Mouse (Mus musculus) stomach, postnatal 0 days (tissue): ENCODE measurements around the gene Vmn1r42. TPM values are rescaled to one million over a fixed set of nuclear protein-coding genes. Genes with fewer than 3 reads are reported as not detected.

Experiments
- ATAC-seq: fragments of 200-750 bp; cut with Nextera tagmentation; 2 replicates; pipeline ENCODE4 v1.8.0; 2017; ENCODE audit not compliant: low FRiP score, low TSS enrichment
- DNase-seq: peaks from one replicate; pipeline ENCODE4 v3.0.0-alpha.2; 2016; ENCODE audit warnings: low spot score
- H3K27ac ChIP-seq: fragments of 300-500 bp; sonication (generic); replicated peaks from 2 replicates; pipeline ENCODE4 v1.5.1; 2014; ENCODE audit warnings: mild to moderate bottlenecking, control low read depth
- H3K27me3 ChIP-seq: fragments of 300-500 bp; sonication (generic); 2 replicates; pipeline ENCODE4 v1.6.1; 2014; ENCODE audit warnings: low read length; ENCODE audit not compliant: control insufficient read depth, insufficient read depth
- H3K36me3 ChIP-seq: fragments of 300-500 bp; sonication (generic); 2 replicates; pipeline ENCODE4 v1.6.1; 2014; ENCODE audit warnings: low read length, mixed read lengths; ENCODE audit not compliant: control insufficient read depth, insufficient read depth
- H3K4me1 ChIP-seq: fragments of 300-500 bp; sonication (generic); replicated peaks from 2 replicates; pipeline ENCODE4 v1.6.1; 2014; ENCODE audit warnings: antibody characterized with exemption; ENCODE audit not compliant: control insufficient read depth, insufficient read depth
- H3K4me2 ChIP-seq: fragments of 300-500 bp; sonication (generic); replicated peaks from 2 replicates; pipeline ENCODE4 v1.6.1; 2014; ENCODE audit warnings: low read depth, mild to moderate bottlenecking, control low read depth, moderate library complexity
- H3K4me3 ChIP-seq: fragments of 300-500 bp; sonication (generic); 2 replicates; pipeline ENCODE4 v1.5.1; 2014; ENCODE audit warnings: low read depth, low read length, control low read depth
- H3K9ac ChIP-seq: fragments of 300-500 bp; sonication (generic); 2 replicates; pipeline ENCODE4 v1.6.1; 2014; ENCODE audit warnings: mild to moderate bottlenecking, low read length, control low read depth, mixed read lengths
- H3K9me3 ChIP-seq: fragments of 300-500 bp; sonication (generic); 2 replicates; pipeline ENCODE4 v1.6.1; 2016; ENCODE audit warnings: low read length; ENCODE audit not compliant: control insufficient read depth
- CTCF ChIP-seq: IDR thresholded peaks from 2 replicates; pipeline ENCODE4 v1.5.1; 2016; ENCODE audit warnings: antibody characterized with exemption, low read depth, mild to moderate bottlenecking, moderate library complexity
- EP300 ChIP-seq: optimal IDR thresholded peaks from 2 replicates; pipeline ENCODE3; 2016; ENCODE audit warnings: antibody characterized with exemption
- WGBS: fragments of 180-500 bp; shearing (Covaris S2); extraction: QIAGEN DNeasy Blood & Tissue Kit; methylation state at CpG from one replicate; pipeline ENCODE4 v1.1.7; 2014; 5-methylcytosine and 5-hydroxymethylcytosine counted together
- polyA plus RNA-seq: library from polyadenylated mRNA; unstranded; fragments of >200 nt; fragmentation: Nextera tagmentation; extraction: Ambion mirVana; gene quantifications from 2 replicates; pipeline ENCODE4 v1.2.1, GENCODE M21; 2015

Gene Vmn1r42
- polyA plus RNA-seq, 1 experiment from 2014 or later: not detected

- Histone ChIP-seq H3K27me3 (no peaks in the 10 kb centered on the region), H3K9me3 (peaks cover 4% of the 10 kb centered on the region; the same call in 1 of the 2 replicates), H3K4me3 (no peak overlapping the region), H3K27ac (no peak overlapping the region), H3K4me2 (no peak overlapping the region), H3K4me1 (no peaks in the 10 kb centered on the region), H3K36me3 (no peaks in the 10 kb centered on the region), H3K9ac (no peak overlapping the region)
- TF ChIP-seq CTCF: no peak
- no peak for TF ChIP-seq EP300
- ATAC-seq (peak; percentile 66; the same call in 1 of the 2 replicates), DNase-seq (no peak)
- 80% methylated on average over 2 of the region's 2 CpGs for WGBS
Observed at GRCm38 (mm10) chr6:89867276-89867675, 8.9 kb downstream of the Vmn1r42 start.

GRCm38 (mm10) chr6:89863792-89864191, 12.4 kb downstream of the Vmn1r42 start:
- ATAC-seq: no peak
- no peak for TF ChIP-seq EP300
- TF ChIP-seq CTCF: no peak
- WGBS: 58% methylated on average over 4 of the region's 4 CpGs

GRCm38 (mm10) chr6:89859839-89860238, 16.4 kb downstream of the Vmn1r42 start:
- no peaks in the 10 kb centered on the region for H3K4me1 ChIP-seq
- TF ChIP-seq CTCF (no peak), EP300 (peak; percentile 94)
- H3K4me2 ChIP-seq: no peak overlapping the region
- no peak overlapping the region for H3K4me3 ChIP-seq
- WGBS: 48% methylated on average over 2 of the region's 2 CpGs
- no peaks in the 10 kb centered on the region for H3K36me3 ChIP-seq
- ATAC-seq (peak; percentile 92), DNase-seq (peak; percentile 36)
- H3K27ac ChIP-seq: no peak overlapping the region
- no peak overlapping the region for H3K9ac ChIP-seq
- H3K27me3 ChIP-seq: no peaks in the 10 kb centered on the region
- H3K9me3 ChIP-seq: no peaks in the 10 kb centered on the region

More at GRCm38 (mm10) chr6:89863792-89864191, 12.4 kb downstream of the Vmn1r42 start:
- Histone ChIP-seq H3K9ac (no peak overlapping the region), H3K36me3 (no peaks in the 10 kb centered on the region), H3K4me2 (no peak overlapping the region), H3K9me3 (peaks cover 4% of the 10 kb centered on the region; the same call in 1 of the 2 replicates), H3K27ac (no peak overlapping the region), H3K4me3 (no peak overlapping the region), H3K4me1 (no peaks in the 10 kb centered on the region), H3K27me3 (no peaks in the 10 kb centered on the region)
- no peak for DNase-seq

- H3K9ac ChIP-seq: no peak overlapping the region
- 81% methylated on average over 3 of the region's 3 CpGs for WGBS
- H3K9me3 ChIP-seq: no peaks in the 10 kb centered on the region
- no peak overlapping the region for H3K27ac ChIP-seq
- no peaks in the 10 kb centered on the region for H3K4me1 ChIP-seq
- no peaks in the 10 kb centered on the region for H3K27me3 ChIP-seq
- no peak for DNase-seq
- ATAC-seq: no peak
- H3K36me3 ChIP-seq: no peaks in the 10 kb centered on the region
- H3K4me3 ChIP-seq: no peak overlapping the region
- TF ChIP-seq CTCF (no peak), EP300 (no peak)
- H3K4me2 ChIP-seq: no peak overlapping the region
Observed at GRCm38 (mm10) chr6:89857552-89857951, 18.7 kb downstream of the Vmn1r42 start.

Other genes starting within 250 kb of the Vmn1r42 start
- gene Txnrd3, start 232.4 kb downstream of the Vmn1r42 start, polyA plus RNA-seq: 11.5 and 11.7 TPM in 2 replicates
- gene Vmn1r40, start 168.9 kb downstream of the Vmn1r42 start, polyA plus RNA-seq: not detected in 2 replicates
- not detected in 2 replicates for gene Vmn1r41, start 135.6 kb downstream of the Vmn1r42 start, polyA plus RNA-seq
- gene Vmn1r43, start within 50 bp of the Vmn1r42 start, polyA plus RNA-seq: 0.11 and 0.12 TPM in 2 replicates
- gene Vmn1r44, start 7.2 kb upstream of the Vmn1r42 start, polyA plus RNA-seq: not detected in 2 replicates
- gene Vmn1r45, start 64.2 kb upstream of the Vmn1r42 start, polyA plus RNA-seq: 0.05 TPM in 1 of 2 replicates, not detected in the other
- 0.01 TPM in 1 of 2 replicates, not detected in the other for gene Vmn1r46, start 92.9 kb upstream of the Vmn1r42 start, polyA plus RNA-seq
- not detected in 2 replicates for gene Vmn1r47, start 139.7 kb upstream of the Vmn1r42 start, polyA plus RNA-seq
- not detected in 2 replicates for gene Vmn1r48, start 160.4 kb upstream of the Vmn1r42 start, polyA plus RNA-seq
- gene Vmn1r49, start 202.1 kb upstream of the Vmn1r42 start, polyA plus RNA-seq: 0.04 TPM in 1 of 2 replicates, not detected in the other
- gene Vmn1r50, start 225.0 kb upstream of the Vmn1r42 start, polyA plus RNA-seq: not detected in 2 replicates
- gene Vmn1r51, start 246.2 kb upstream of the Vmn1r42 start, polyA plus RNA-seq: not detected in 2 replicates